Mouse (Mus musculus): Measurements from ENCODE around the gene Apoc2. TPM values are rescaled to one million over a fixed set of nuclear protein-coding genes. Genes with fewer than 3 reads are reported as not detected.
A peak's percentile ranks its signal among the peaks of the same experiment; 100 is the strongest.

The Apoc2 gene
- total and polyA plus RNA-seq, 3 experiments: 0.47 TPM; not detected in 2

DNA sequence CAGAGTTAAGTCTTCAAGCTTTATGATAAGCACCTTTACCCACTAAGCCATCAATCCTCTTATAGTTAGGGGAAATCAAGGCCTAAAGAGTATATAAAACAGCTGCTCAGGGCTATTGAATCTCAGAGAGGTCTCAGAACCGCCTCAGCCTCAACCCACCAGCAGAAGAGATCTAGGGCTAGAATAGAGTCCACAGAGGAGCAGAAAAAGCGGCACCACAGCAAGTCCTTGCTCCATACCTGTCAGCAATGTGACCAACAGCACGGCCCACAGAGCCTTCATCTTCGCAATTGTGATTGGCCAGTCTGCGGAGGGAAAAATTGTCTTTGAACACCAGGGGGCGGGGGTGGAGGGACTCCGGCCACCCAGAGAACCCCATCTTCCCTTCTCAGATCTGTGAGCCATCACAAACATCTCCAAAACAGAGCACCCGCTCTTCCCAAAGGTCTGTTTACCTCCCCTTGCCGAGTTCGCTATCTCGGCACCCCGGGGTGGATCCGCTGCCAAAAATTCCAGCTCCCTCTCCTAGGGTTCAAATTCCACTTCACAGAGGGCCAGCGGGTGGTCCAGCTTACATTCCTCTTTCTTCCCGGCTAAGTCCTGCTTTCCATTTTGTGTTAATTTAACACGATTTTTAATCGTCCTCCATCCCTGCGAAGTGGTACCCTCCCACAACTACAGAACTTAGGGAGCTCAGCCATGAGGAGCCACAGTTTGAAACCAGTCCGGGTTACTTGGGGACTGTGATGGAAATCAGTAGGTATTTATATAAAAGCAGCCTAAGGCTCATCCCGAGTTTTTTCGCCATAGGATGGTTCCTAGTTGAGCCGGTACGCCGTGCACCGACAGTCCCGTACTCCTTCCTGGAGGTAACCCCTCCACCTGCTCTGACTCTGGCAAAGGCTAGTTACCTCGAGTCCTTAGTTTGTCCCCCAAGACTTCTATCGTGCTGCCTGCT is 20.5 kb upstream of the Apoc2 start:
- DNase-seq: peak; percentile 30 to 39
- peak overlapping the region; percentile 49 for H3K9ac ChIP-seq (ENCODE audit: low read depth, low read length)
- peak overlapping the region; percentile 43 for H3K4me3 ChIP-seq
- TF ChIP-seq EP300 (IDR thresholded peaks at IDR 0.05; ENCODE audit: insufficient read depth, low read depth, low read length) (no peak), CTCF (IDR thresholded peaks at IDR 0.05) (peak; percentile 50), POLR2A (IDR thresholded peaks at IDR 0.05; ENCODE audit: insufficient read depth, low read depth, low read length) (0 out of 2 replicates have a peak, but pooled peaks have one; percentile 8)
- 9% methylated on average over 28 of the region's 28 CpGs for WGBS
- intact Hi-C loops (cut with DNase I): no loop called here
- H3K79me2 ChIP-seq (replicated peaks; ENCODE audit: control insufficient read depth, insufficient read depth, low read length): no peaks in the 10 kb centered on the region
- no peaks in the 10 kb centered on the region; the same call in 1 of the 2 replicates for H3K36me3 ChIP-seq (ENCODE audit: control insufficient read depth, insufficient read depth, low read length)
- H3K27me3 ChIP-seq (ENCODE audit: control insufficient read depth, insufficient read depth, low read length): no peaks in the 10 kb centered on the region
- peak overlapping the region; percentile 68 for H3K27ac ChIP-seq
- peaks cover 20% of the 10 kb centered on the region for H3K4me1 ChIP-seq (ENCODE audit: control insufficient read depth, insufficient read depth, low read length)

DNA sequence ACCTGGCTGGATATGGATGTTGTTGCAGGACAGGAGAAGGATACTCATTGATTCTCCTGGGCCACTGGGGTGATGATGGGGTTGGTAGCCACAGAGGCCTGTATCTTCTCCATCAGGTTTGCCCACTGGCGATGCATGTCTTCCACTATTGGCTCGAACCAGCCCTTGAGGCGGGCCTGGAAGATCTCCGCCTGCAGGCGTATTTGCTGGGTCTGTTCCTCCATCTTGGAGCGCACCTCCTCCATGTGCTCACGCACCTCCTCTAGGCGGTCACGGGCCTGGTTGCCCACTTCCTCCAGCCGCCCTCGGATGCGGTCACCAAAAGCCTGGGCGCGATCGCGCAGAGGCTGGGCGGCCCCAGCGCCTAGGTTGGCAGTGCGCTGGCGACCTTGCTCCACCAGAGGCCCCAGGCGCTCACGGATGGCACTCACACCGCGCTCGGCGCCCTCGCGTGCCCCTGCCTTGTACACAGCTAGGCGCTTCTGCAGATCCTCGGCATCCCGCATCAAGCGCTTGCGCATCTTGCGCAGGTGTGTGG is 18.7 kb upstream of the Apoc2 start:
- no peaks in the 10 kb centered on the region; the same call in 1 of the 2 replicates for H3K36me3 ChIP-seq (ENCODE audit: control insufficient read depth, insufficient read depth, low read length)
- no peak for DNase-seq
- intact Hi-C loops (cut with DNase I): no loop called here
- no peaks in the 10 kb centered on the region for H3K27me3 ChIP-seq (ENCODE audit: control insufficient read depth, insufficient read depth, low read length)
- H3K4me1 ChIP-seq (ENCODE audit: control insufficient read depth, insufficient read depth, low read length): peaks cover 16% of the 10 kb centered on the region
- H3K9ac ChIP-seq (ENCODE audit: low read depth, low read length): no peak overlapping the region
- WGBS: 90% methylated on average over 34 of the region's 34 CpGs
- H3K79me2 ChIP-seq (replicated peaks; ENCODE audit: control insufficient read depth, insufficient read depth, low read length): no peaks in the 10 kb centered on the region
- H3K4me3 ChIP-seq: no peak overlapping the region
- TF ChIP-seq POLR2A (IDR thresholded peaks at IDR 0.05; ENCODE audit: insufficient read depth, low read depth, low read length) (no peak), CTCF (IDR thresholded peaks at IDR 0.05) (no peak), EP300 (IDR thresholded peaks at IDR 0.05; ENCODE audit: insufficient read depth, low read depth, low read length) (no peak)
- no peak overlapping the region for H3K27ac ChIP-seq

DNA sequence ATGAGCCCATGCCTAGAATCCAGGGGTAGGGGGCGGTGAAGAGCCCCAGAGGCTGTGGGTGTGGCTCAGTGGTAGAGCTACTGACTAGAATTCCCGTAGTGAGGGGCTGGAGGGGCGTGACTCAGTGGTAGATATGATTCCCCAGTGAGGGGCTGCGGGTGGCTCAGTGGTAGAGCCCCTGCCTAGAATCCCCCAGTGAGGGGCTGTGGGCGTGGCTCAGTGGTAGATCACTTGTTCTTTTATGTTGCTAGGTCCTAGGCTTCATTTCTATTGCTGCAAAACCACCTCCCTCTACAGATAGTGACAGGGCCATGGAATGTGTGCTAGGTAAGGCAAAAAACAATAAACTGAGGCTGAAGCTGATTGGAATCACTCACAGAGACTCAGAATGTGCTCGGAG is 18.1 kb upstream of the Apoc2 start:
- Histone ChIP-seq H3K36me3 (ENCODE audit: control insufficient read depth, insufficient read depth, low read length) (no peaks in the 10 kb centered on the region), H3K27ac (no peak overlapping the region), H3K4me1 (ENCODE audit: control insufficient read depth, insufficient read depth, low read length) (peaks cover 15% of the 10 kb centered on the region), H3K79me2 (replicated peaks; ENCODE audit: control insufficient read depth, insufficient read depth, low read length) (no peaks in the 10 kb centered on the region), H3K4me3 (no peak overlapping the region), H3K9ac (ENCODE audit: low read depth, low read length) (no peak overlapping the region), H3K27me3 (ENCODE audit: control insufficient read depth, insufficient read depth, low read length) (no peaks in the 10 kb centered on the region)
- WGBS: 82% methylated on average over 6 of the region's 6 CpGs
- TF ChIP-seq POLR2A (IDR thresholded peaks at IDR 0.05; ENCODE audit: insufficient read depth, low read depth, low read length) (no peak), CTCF (IDR thresholded peaks at IDR 0.05) (no peak), EP300 (IDR thresholded peaks at IDR 0.05; ENCODE audit: insufficient read depth, low read depth, low read length) (no peak)
- intact Hi-C loops (cut with DNase I): no loop called here
- DNase-seq: no peak

DNA sequence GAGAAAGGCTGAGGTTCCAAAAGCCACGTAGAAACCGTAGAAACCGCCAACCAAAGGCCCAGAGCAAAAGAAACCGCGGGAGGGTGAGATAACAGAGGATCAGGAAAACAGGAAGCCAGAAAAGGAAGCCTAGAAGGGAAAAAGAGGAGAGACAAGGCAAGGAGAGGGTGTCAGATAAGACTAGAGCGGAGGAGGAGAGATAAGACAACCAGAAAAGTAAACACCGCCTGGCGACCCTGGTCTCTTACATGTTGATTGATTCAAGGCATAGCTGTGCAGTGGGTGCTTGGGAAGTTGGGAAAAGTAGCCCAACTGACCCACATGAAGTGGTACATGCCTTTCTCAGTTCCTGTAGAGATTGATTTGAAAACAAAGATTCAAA is 17.5 kb upstream of the Apoc2 start:
- H3K4me3 ChIP-seq: no peak overlapping the region
- H3K36me3 ChIP-seq (ENCODE audit: control insufficient read depth, insufficient read depth, low read length): no peaks in the 10 kb centered on the region
- WGBS: 26% methylated on average over 8 of the region's 8 CpGs
- intact Hi-C loops (cut with DNase I): no loop called here
- H3K27ac ChIP-seq: peak overlapping the region; percentile 39
- DNase-seq: no peak
- peaks cover 11% of the 10 kb centered on the region for H3K4me1 ChIP-seq (ENCODE audit: control insufficient read depth, insufficient read depth, low read length)
- H3K9ac ChIP-seq (ENCODE audit: low read depth, low read length): no peak overlapping the region
- no peaks in the 10 kb centered on the region for H3K79me2 ChIP-seq (replicated peaks; ENCODE audit: control insufficient read depth, insufficient read depth, low read length)
- no peak for TF ChIP-seq CTCF (IDR thresholded peaks at IDR 0.05)
- TF ChIP-seq POLR2A (IDR thresholded peaks at IDR 0.05; ENCODE audit: insufficient read depth, low read depth, low read length): 0 out of 2 replicates have a peak, but pooled peaks have one; percentile 14
- H3K27me3 ChIP-seq (ENCODE audit: control insufficient read depth, insufficient read depth, low read length): no peaks in the 10 kb centered on the region

DNA sequence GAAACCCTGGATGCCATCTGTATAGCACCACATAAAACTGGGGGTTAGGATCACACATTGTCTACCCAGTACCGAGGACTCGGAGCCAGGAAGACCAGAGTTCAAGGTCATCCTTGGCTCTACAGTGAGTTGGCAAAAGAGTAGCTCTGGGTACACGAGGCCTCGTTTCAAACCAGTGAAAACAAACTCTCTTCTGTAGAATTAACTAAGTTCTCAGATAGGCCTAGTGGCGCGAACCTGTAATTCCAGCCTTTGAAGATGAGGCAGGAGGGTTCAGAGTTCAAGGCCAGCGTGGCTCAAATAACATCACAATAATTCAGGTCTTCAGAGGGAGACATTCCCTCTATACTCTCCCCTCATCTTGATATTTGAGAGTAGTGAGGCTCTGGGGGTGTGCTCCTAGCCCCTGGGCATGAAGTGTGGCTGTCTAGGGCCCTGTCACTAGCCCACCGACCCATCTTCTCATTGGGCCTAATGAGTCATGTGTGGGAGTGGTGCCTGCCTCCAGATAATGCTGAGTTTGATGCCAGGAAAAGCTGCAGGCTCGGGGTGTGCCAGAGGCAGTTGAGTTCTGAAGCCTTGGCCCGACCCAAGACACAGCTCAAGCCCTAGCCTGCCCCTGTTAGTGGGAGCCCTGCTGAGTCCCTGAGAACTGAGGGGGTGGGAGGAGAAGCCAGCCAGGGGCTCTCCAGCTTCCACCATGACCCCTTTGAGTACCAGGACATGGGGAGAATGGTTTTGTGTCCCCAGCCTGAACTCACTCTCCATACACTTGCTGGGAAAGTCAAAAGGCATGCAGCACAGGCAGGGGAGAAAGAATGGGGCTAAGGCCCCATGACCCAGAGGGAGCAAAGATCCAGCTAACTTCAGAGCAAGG is 16.8 kb upstream of the Apoc2 start:
- no peaks in the 10 kb centered on the region for H3K79me2 ChIP-seq (replicated peaks; ENCODE audit: control insufficient read depth, insufficient read depth, low read length)
- intact Hi-C loops (cut with DNase I): no loop called here
- DNase-seq: peak in 1 of 2 experiments; percentile 33
- WGBS: 67% methylated on average over 10 of the region's 10 CpGs
- peaks cover 8% of the 10 kb centered on the region for H3K4me1 ChIP-seq (ENCODE audit: control insufficient read depth, insufficient read depth, low read length)
- H3K27me3 ChIP-seq (ENCODE audit: control insufficient read depth, insufficient read depth, low read length): no peaks in the 10 kb centered on the region
- no peak for TF ChIP-seq CTCF (IDR thresholded peaks at IDR 0.05)
- TF ChIP-seq EP300 (IDR thresholded peaks at IDR 0.05; ENCODE audit: insufficient read depth, low read depth, low read length): no peak
- TF ChIP-seq POLR2A (IDR thresholded peaks at IDR 0.05; ENCODE audit: insufficient read depth, low read depth, low read length): no peak
- no peak overlapping the region for H3K9ac ChIP-seq (ENCODE audit: low read depth, low read length)
- H3K36me3 ChIP-seq (ENCODE audit: control insufficient read depth, insufficient read depth, low read length): no peaks in the 10 kb centered on the region
- peak overlapping the region; percentile 39 for H3K27ac ChIP-seq
- H3K4me3 ChIP-seq: no peak overlapping the region

Data from heart, adult 2 months (tissue).